Mouse (Mus musculus) E14TG2a.4 (cell line): Measurements from ENCODE around the gene Dgkg.

Source experiments
- CTCF ChIP-seq: conservative IDR thresholded peaks from 2 replicates; pipeline ENCODE4 v1.5.1; 2014; ENCODE audit warnings: low read length
- NANOG ChIP-seq: IDR thresholded peaks from 2 replicates; pipeline ENCODE4 v1.6.1; 2014; ENCODE audit warnings: borderline replicate concordance, low read length, mixed read lengths

- TF ChIP-seq CTCF (no peak), NANOG (no peak)
Observed at GRCm38 (mm10) chr16:22448093-22448492, 208.9 kb downstream of the Dgkg start.
